Mouse (Mus musculus) olfactory bulb, adult 2 months (tissue): ENCODE data around the gene Zfp367.

Experiments used
- CTCF ChIP-seq: fragments of 200-500 bp; IDR thresholded peaks from 2 replicates; pipeline ENCODE4 v1.5.1; 2012; ENCODE audit warnings: low read depth, mild to moderate bottlenecking, low read length, moderate library complexity; ENCODE audit not compliant: insufficient read depth
- POLR2A ChIP-seq: fragments of 200-500 bp; IDR thresholded peaks from 2 replicates; pipeline ENCODE4 v1.6.1; 2012; ENCODE audit warnings: mild to moderate bottlenecking, low read depth, low read length, moderate library complexity; ENCODE audit not compliant: insufficient read depth

DNA sequence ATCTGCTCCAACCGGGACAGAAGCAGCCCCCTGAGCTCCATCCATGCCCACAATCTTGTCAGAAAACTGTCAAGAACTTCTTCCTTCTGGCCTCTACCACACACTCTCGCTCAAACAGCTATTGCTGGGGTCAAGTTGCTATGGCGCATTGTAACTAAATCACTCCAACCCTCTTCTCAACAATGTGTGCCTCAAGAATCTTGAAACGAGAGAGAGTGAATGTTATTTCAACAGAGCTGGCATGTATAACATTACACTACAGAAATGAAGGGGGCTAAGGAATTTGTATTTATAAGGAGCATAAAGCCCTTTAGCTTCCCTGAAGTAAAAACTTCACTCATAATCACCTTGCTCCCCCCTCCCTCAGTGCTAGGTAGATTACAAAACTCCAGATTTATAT lies 26.7 kb downstream of the Zfp367 start:
- TF ChIP-seq CTCF (no peak), POLR2A (no peak)
